Mouse (Mus musculus) midbrain, embryonic 10.5 days (tissue): ENCODE data around the gene Tmem177. TPM values are rescaled to one million over a fixed set of nuclear protein-coding genes. Genes with fewer than 3 reads are reported as not detected.

Experiments used
- DNase-seq: peaks from one replicate; pipeline ENCODE4 v3.0.0-alpha.2; 2017; ENCODE audit warnings: low spot score
- H3K27ac ChIP-seq: fragments of 300-500 bp; sonication (generic); replicated peaks from 2 replicates; pipeline ENCODE4 v1.5.1; 2016; ENCODE audit warnings: mild to moderate bottlenecking
- H3K27me3 ChIP-seq: fragments of 300-500 bp; sonication (generic); 2 replicates; pipeline ENCODE4 v1.6.1; 2016; ENCODE audit warnings: low read depth, mild to moderate bottlenecking; ENCODE audit not compliant: poor library complexity, severe bottlenecking
- H3K36me3 ChIP-seq: fragments of 300-500 bp; sonication (generic); 2 replicates; pipeline ENCODE4 v1.6.1; 2016; ENCODE audit warnings: mild to moderate bottlenecking, moderate library complexity
- H3K4me1 ChIP-seq: fragments of 300-500 bp; sonication (generic); 2 replicates; pipeline ENCODE4 v1.6.1; 2016
- H3K4me3 ChIP-seq: fragments of 300-500 bp; sonication (generic); 2 replicates; pipeline ENCODE4 v1.5.1; 2016; ENCODE audit warnings: mild to moderate bottlenecking, moderate library complexity
- H3K9me3 ChIP-seq: fragments of 300-500 bp; sonication (generic); replicated peaks from 2 replicates; pipeline ENCODE4 v1.6.1; 2016; ENCODE audit warnings: mild to moderate bottlenecking
- WGBS: fragments of 180-500 bp; shearing (Covaris S2); methylation state at CpG from one replicate; pipeline ENCODE4 v1.1.7; 2016; 5-methylcytosine and 5-hydroxymethylcytosine counted together
- polyA plus RNA-seq: library from polyadenylated mRNA; unstranded; fragments of >200 nt; fragmentation: Nextera tagmentation; extraction: Ambion mirVana; gene quantifications from 2 replicates; pipeline ENCODE4 v1.2.1, GENCODE M21; 2016

Gene Tmem177
- polyA plus RNA-seq: 12.5 and 13.2 TPM in 2 replicates

GRCm38 (mm10) chr1:119912953-119913814, at the start of gene Tmem177:
TSS of gene Tmem177 (minus strand) at chr1:119913208.
- H3K27ac ChIP-seq: peak within 1 kb of the TSS; percentile 81
- no peaks in the 10 kb centered on the region for H3K9me3 ChIP-seq
- H3K36me3 ChIP-seq: peaks cover 26% of the 10 kb centered on the region
- peaks cover 14% of the 10 kb centered on the region for H3K4me1 ChIP-seq
- whole genome bisulfite sequencing: 14% methylated on average over 42 of the region's 42 CpGs
- peak; percentile 96 for DNase-seq
- no peaks in the 10 kb centered on the region for H3K27me3 ChIP-seq
- H3K4me3 ChIP-seq: peak within 1 kb of the TSS; percentile 65

DNA sequence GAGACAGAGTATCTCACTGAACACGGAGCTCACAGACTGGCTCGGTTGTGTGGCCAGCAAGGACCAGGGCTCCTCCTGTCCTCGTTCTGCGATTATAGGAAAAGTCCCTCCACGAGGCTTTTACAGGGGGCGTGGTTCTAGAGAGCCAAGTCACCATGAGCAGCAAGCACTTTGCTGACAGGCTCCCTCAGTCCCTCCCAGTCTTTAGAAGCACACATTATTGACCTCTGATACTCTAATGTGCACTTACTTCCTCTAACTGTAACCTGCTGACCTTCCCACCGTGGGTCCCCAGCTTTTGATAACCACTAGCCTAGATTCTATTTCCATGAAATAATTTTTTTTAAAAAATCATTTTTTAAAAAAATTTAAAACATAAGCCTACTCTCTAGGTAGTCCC, 46.9 kb upstream of the Tmem177 start:
- Histone ChIP-seq H3K27me3 (no peaks in the 10 kb centered on the region), H3K9me3 (no peaks in the 10 kb centered on the region), H3K27ac (no peak overlapping the region), H3K36me3 (no peaks in the 10 kb centered on the region), H3K4me3 (no peak overlapping the region), H3K4me1 (no peaks in the 10 kb centered on the region)
- no peak for DNase-seq
- WGBS: 74% methylated on average over 7 of the region's 7 CpGs

DNA sequence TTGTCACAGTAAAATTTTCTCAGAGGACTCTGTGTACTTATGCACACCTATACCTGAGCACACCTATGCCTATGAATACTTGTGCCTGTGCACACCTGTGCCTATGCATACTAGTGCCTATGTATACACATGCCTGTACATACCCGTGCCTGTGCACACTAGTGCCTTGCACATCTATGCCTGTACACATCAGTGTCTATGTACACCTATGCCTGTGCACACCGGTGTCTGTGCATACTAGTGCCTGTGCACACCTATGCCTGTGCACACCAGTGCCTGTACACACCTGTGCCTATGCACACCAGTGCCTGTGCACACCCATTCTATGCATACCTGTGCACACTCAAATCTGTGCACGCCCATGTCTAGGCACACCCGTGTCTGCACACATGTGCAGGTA, 46.5 kb upstream of the Tmem177 start:
- Histone ChIP-seq H3K4me1 (no peaks in the 10 kb centered on the region), H3K36me3 (no peaks in the 10 kb centered on the region), H3K4me3 (no peak overlapping the region), H3K27me3 (no peaks in the 10 kb centered on the region), H3K27ac (no peak overlapping the region), H3K9me3 (no peaks in the 10 kb centered on the region)
- no peak for DNase-seq
- WGBS: 90% methylated on average over 4 of the region's 4 CpGs

DNA sequence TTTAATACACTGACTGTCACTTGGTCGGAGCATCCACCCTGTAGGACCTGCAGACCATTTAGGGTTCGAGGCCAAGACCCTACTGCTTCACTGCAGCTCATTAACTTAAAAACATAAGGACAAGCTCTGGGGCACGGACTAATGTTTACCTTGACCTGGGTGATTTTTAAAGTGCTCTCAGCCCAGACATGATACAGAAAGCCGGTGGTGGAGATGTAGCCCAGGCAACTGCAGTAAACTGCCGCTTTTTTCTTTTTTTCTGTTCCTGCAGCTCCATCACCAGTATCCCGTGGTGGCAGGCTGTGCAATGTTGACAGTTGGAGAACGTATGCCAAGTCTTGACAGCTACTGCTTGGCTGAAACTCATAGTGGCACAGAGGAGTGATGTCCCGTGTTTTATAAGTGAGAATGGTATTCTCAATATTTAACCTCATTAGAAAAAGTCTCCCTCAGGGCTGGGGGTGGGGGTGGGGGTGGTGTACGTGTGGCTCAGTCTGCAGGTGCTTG, 44.8 kb upstream of the Tmem177 start:
- no peak for DNase-seq
- Histone ChIP-seq H3K27ac (no peak overlapping the region), H3K4me1 (no peaks in the 10 kb centered on the region), H3K4me3 (no peak overlapping the region), H3K9me3 (no peaks in the 10 kb centered on the region), H3K36me3 (no peaks in the 10 kb centered on the region), H3K27me3 (no peaks in the 10 kb centered on the region)
- 78% methylated on average over 9 of the region's 9 CpGs for WGBS

GRCm38 (mm10) chr1:119954680-119955079, 41.7 kb upstream of the Tmem177 start:
- Histone ChIP-seq H3K4me1 (no peaks in the 10 kb centered on the region), H3K4me3 (no peak overlapping the region), H3K27ac (no peak overlapping the region), H3K9me3 (no peaks in the 10 kb centered on the region), H3K27me3 (no peaks in the 10 kb centered on the region), H3K36me3 (no peaks in the 10 kb centered on the region)
- 85% methylated on average over 2 of the region's 2 CpGs for WGBS
- no peak for DNase-seq

GRCm38 (mm10) chr1:119953456-119953855, 40.4 kb upstream of the Tmem177 start:
- 92% methylated on average over 9 of the region's 9 CpGs for WGBS
- Histone ChIP-seq H3K27me3 (no peaks in the 10 kb centered on the region), H3K4me3 (no peak overlapping the region), H3K27ac (no peak overlapping the region), H3K9me3 (no peaks in the 10 kb centered on the region), H3K36me3 (no peaks in the 10 kb centered on the region), H3K4me1 (no peaks in the 10 kb centered on the region)
- DNase-seq: no peak

DNA sequence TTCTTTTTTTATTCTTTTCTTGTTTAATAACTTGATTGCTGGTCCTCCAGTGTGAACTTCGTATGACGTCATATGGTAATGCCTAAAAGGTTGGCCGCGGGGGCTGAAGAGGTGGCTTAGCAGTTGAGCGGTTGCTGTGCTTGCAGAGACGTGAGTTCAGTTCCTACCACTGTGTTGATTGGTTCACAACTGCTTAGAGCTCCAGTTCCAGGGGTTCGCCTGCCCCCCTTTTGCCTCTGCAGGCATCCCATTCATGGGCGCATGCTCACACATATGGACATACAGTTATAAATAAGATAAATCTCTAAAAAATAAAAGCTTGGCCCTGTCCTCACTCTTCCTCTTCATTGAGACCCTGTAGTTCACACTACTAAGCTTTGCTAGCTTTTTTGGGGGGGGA, 37.1 kb upstream of the Tmem177 start:
- Histone ChIP-seq H3K9me3 (no peaks in the 10 kb centered on the region), H3K4me1 (no peaks in the 10 kb centered on the region), H3K27me3 (no peaks in the 10 kb centered on the region), H3K27ac (no peak overlapping the region), H3K36me3 (no peaks in the 10 kb centered on the region), H3K4me3 (no peak overlapping the region)
- no peak for DNase-seq
- 94% methylated on average over 8 of the region's 8 CpGs for WGBS

DNA sequence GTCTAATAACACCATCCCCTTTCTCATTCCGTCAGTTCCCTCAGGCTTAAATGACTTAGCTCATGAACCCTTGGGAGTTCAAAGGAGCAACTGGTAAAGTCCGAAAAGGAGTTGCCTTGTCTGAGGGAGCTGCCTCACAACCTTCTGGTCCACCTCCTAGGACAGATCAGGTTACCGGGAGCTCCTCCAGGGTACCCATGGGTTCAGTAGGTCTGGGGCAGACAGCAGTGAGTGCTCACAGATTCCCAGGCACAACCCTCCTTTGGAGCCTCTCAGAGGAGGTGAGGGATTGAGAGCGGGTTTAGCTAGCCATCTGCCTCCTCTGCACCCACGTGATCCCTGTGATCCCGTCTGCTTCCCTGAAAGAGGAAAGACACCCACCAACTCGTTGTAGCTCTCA, 23.9 kb upstream of the Tmem177 start:
- no peaks in the 10 kb centered on the region for H3K27me3 ChIP-seq
- no peaks in the 10 kb centered on the region for H3K9me3 ChIP-seq
- no peaks in the 10 kb centered on the region for H3K36me3 ChIP-seq
- no peak for DNase-seq
- WGBS: 39% methylated on average over 7 of the region's 7 CpGs
- no peak overlapping the region for H3K27ac ChIP-seq
- H3K4me1 ChIP-seq: peaks cover 5% of the 10 kb centered on the region
- H3K4me3 ChIP-seq: no peak overlapping the region

- no peak overlapping the region for H3K27ac ChIP-seq
- WGBS: 79% methylated on average over 4 of the region's 4 CpGs
- no peak for DNase-seq
These were observed 18.6 kb upstream of the Tmem177 start for GRCm38 (mm10) chr1:119931421-119932150.

DNA sequence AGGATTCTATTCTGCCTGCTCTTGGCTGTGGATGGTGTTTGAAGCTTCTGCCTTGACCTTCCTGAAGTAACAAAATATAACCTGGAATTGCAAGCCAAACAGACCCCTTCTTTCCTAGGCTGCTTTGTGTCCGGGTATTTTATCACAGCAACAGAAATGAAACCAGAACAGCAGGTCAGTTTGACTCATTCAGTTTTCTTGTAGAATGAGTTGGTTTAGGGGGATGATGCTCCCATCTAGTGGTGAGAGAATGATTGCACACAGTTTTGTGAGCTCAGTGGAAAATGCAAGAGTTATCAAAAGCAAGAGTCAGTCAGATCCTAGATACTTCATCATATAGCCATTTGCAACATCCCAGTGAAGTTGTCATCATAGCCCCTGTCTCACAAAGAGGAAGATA, 16.7 kb upstream of the Tmem177 start:
- Histone ChIP-seq H3K9me3 (no peaks in the 10 kb centered on the region), H3K27me3 (no peaks in the 10 kb centered on the region), H3K36me3 (no peaks in the 10 kb centered on the region), H3K4me1 (peaks cover 10% of the 10 kb centered on the region; the same call in 1 of the 2 replicates), H3K27ac (no peak overlapping the region), H3K4me3 (no peak overlapping the region)
- WGBS: 84% methylated on average over 1 of the region's 1 CpGs
- no peak for DNase-seq

More at GRCm38 (mm10) chr1:119931421-119932150, 18.6 kb upstream of the Tmem177 start:
- Histone ChIP-seq H3K27me3 (no peaks in the 10 kb centered on the region), H3K36me3 (no peaks in the 10 kb centered on the region), H3K9me3 (no peaks in the 10 kb centered on the region), H3K4me1 (no peaks in the 10 kb centered on the region; the same call in 1 of the 2 replicates), H3K4me3 (no peak overlapping the region)

- no peak overlapping the region for H3K27ac ChIP-seq
- H3K9me3 ChIP-seq: no peaks in the 10 kb centered on the region
- no peaks in the 10 kb centered on the region for H3K36me3 ChIP-seq
- no peak for DNase-seq
- H3K27me3 ChIP-seq: no peaks in the 10 kb centered on the region
- H3K4me1 ChIP-seq: no peaks in the 10 kb centered on the region
- WGBS: 51% methylated on average over 4 of the region's 4 CpGs
- H3K4me3 ChIP-seq: no peak overlapping the region
These were observed 6.3 kb upstream of the Tmem177 start for GRCm38 (mm10) chr1:119919299-119919698.

GRCm38 (mm10) chr1:119916823-119917371, 3.9 kb upstream of the Tmem177 start:
- WGBS: 92% methylated on average over 5 of the region's 5 CpGs
- H3K27me3 ChIP-seq: no peaks in the 10 kb centered on the region
- H3K4me3 ChIP-seq: no peak overlapping the region
- H3K36me3 ChIP-seq: no peaks in the 10 kb centered on the region
- peaks cover 8% of the 10 kb centered on the region for H3K4me1 ChIP-seq
- no peak for DNase-seq
- no peak overlapping the region for H3K27ac ChIP-seq
- H3K9me3 ChIP-seq: no peaks in the 10 kb centered on the region
